Mouse (Mus musculus) hindbrain, embryonic 13.5 days (tissue): Measurements from ENCODE around the gene Fignl1. TPM values are rescaled to one million over a fixed set of nuclear protein-coding genes. Genes with fewer than 3 reads are reported as not detected.

Experiments used
- ATAC-seq: fragments of 200-750 bp; cut with Nextera tagmentation; 2 replicates; pipeline ENCODE4 v1.8.0; 2017; ENCODE audit warnings: moderate TSS enrichment; ENCODE audit not compliant: low FRiP score
- H3K27ac ChIP-seq: fragments of 300-500 bp; sonication (generic); 2 replicates; pipeline ENCODE4 v1.5.1; 2015; ENCODE audit warnings: inconsistent platforms, mild to moderate bottlenecking, moderate library complexity
- H3K27me3 ChIP-seq: fragments of 300-500 bp; sonication (generic); 2 replicates; pipeline ENCODE4 v1.6.1; 2015; ENCODE audit warnings: mild to moderate bottlenecking, inconsistent platforms
- H3K36me3 ChIP-seq: fragments of 300-500 bp; sonication (generic); 2 replicates; pipeline ENCODE4 v1.6.1; 2015; ENCODE audit warnings: mild to moderate bottlenecking, inconsistent platforms
- H3K4me1 ChIP-seq: fragments of 300-500 bp; sonication (generic); replicated peaks from 2 replicates; pipeline ENCODE4 v1.6.1; 2015; ENCODE audit warnings: inconsistent platforms
- H3K4me2 ChIP-seq: fragments of 300-500 bp; sonication (generic); 2 replicates; pipeline ENCODE4 v1.6.1; 2015; ENCODE audit warnings: inconsistent platforms, mild to moderate bottlenecking, moderate library complexity
- H3K4me3 ChIP-seq: fragments of 300-500 bp; sonication (generic); 2 replicates; pipeline ENCODE4 v1.5.1; 2015; ENCODE audit warnings: mild to moderate bottlenecking, inconsistent platforms
- H3K9ac ChIP-seq: fragments of 300-500 bp; sonication (generic); 2 replicates; pipeline ENCODE4 v1.6.1; 2015; ENCODE audit warnings: mild to moderate bottlenecking, inconsistent platforms
- H3K9me3 ChIP-seq: fragments of 300-500 bp; sonication (generic); 2 replicates; pipeline ENCODE4 v1.6.1; 2016; ENCODE audit warnings: inconsistent platforms
- WGBS: fragments of 180-500 bp; shearing (Covaris S2); methylation state at CpG from one replicate; pipeline ENCODE4 v1.1.7; 2015; 5-methylcytosine and 5-hydroxymethylcytosine counted together
- polyA plus RNA-seq: library from polyadenylated mRNA; unstranded; fragments of >200 nt; fragmentation: Nextera tagmentation; extraction: Ambion mirVana; gene quantifications from 2 replicates; pipeline ENCODE4 v1.2.1, GENCODE M21; 2015

Gene Fignl1
- polyA plus RNA-seq, 1 experiment from 2014 or later = 15.5 TPM

DNA sequence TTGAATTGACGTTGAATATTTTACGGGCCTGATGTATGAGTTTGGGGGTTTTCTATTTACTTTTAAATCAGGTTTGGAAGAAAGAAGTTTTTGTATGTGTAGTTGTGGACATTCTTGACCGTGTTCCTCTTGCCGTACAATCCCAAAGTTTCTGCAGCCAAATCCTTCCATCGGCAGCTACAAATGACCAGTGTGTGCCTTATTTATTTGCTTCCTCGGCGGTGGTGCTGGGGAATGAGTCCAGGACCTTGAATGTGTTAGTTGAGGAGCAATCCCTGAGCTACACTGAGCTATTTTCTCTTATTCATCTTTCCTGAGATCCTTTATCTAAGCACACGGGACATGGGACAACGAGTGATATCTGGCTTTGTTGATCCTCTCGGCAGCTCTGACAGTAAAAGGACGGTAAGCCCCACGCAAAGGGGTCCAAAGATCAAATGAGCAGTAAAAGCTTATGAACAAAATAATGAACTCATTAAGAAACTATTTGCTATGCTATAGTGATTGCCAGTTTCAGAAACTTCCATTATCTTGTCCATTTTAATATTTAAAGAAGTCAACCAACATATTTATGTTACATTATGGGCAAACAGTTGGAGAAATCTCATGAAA lies 22.2 kb upstream of the Fignl1 start:
- H3K27ac ChIP-seq = no peak overlapping the region
- H3K4me2 ChIP-seq = no peak overlapping the region
- peaks cover 41% of the 10 kb centered on the region for H3K4me1 ChIP-seq
- H3K4me3 ChIP-seq = no peak overlapping the region
- no peaks in the 10 kb centered on the region for H3K27me3 ChIP-seq
- H3K36me3 ChIP-seq = no peaks in the 10 kb centered on the region
- no peak for ATAC-seq
- H3K9ac ChIP-seq = no peak overlapping the region
- no peaks in the 10 kb centered on the region for H3K9me3 ChIP-seq
- WGBS = 27% methylated on average over 12 of the region's 12 CpGs

GRCm38 (mm10) chr11:11829161-11830000 lies 20.6 kb upstream of the Fignl1 start:
- no peaks in the 10 kb centered on the region for H3K36me3 ChIP-seq
- no peaks in the 10 kb centered on the region for H3K9me3 ChIP-seq
- H3K9ac ChIP-seq = no peak overlapping the region
- no peak overlapping the region for H3K4me2 ChIP-seq
- no peak overlapping the region for H3K4me3 ChIP-seq
- no peak overlapping the region for H3K27ac ChIP-seq
- ATAC-seq = no peak
- peaks cover 53% of the 10 kb centered on the region for H3K4me1 ChIP-seq
- 18% methylated on average over 11 of the region's 11 CpGs for WGBS
- H3K27me3 ChIP-seq = no peaks in the 10 kb centered on the region

DNA sequence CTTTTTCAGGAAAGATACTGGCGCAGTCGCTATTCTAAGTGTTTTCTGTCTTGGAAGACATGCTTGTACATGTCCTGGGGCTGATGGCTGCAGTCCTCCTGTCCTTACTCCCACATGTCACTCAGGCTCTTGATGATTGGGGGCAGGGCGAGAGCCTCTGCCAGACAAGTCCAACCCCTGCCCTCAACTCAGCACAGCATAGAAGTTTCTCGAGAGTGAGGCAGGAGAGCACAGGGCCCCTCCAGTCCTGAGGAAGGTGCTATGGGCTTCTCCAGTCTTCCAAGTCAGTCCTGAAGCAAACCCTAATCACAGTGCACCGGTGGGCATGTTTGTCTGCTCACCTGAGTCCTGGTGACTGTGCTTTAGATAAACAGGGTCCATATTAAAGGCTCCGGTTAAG lies 20.0 kb upstream of the Fignl1 start:
- no peak overlapping the region for H3K4me2 ChIP-seq
- H3K4me3 ChIP-seq = no peak overlapping the region
- no peaks in the 10 kb centered on the region for H3K36me3 ChIP-seq
- H3K27me3 ChIP-seq = no peaks in the 10 kb centered on the region
- 0 out of 2 replicates have a peak, but pooled peaks have one; percentile 22 for ATAC-seq
- no peak overlapping the region for H3K27ac ChIP-seq
- WGBS = 25% methylated on average over 6 of the region's 6 CpGs
- peaks cover 59% of the 10 kb centered on the region for H3K4me1 ChIP-seq
- H3K9me3 ChIP-seq = no peaks in the 10 kb centered on the region
- H3K9ac ChIP-seq = no peak overlapping the region

GRCm38 (mm10) chr11:11828251-11828650 lies 19.5 kb upstream of the Fignl1 start:
- no peak overlapping the region for H3K4me3 ChIP-seq
- no peak overlapping the region for H3K9ac ChIP-seq
- H3K36me3 ChIP-seq = no peaks in the 10 kb centered on the region
- peak overlapping the region; percentile 35; the same call in 1 of the 2 replicates for H3K27ac ChIP-seq
- ATAC-seq = 0 out of 2 replicates have a peak, but pooled peaks have one; percentile 26
- no peaks in the 10 kb centered on the region for H3K27me3 ChIP-seq
- H3K9me3 ChIP-seq = no peaks in the 10 kb centered on the region
- no peak overlapping the region for H3K4me2 ChIP-seq
- 29% methylated on average over 5 of the region's 5 CpGs for WGBS
- peaks cover 60% of the 10 kb centered on the region for H3K4me1 ChIP-seq

DNA sequence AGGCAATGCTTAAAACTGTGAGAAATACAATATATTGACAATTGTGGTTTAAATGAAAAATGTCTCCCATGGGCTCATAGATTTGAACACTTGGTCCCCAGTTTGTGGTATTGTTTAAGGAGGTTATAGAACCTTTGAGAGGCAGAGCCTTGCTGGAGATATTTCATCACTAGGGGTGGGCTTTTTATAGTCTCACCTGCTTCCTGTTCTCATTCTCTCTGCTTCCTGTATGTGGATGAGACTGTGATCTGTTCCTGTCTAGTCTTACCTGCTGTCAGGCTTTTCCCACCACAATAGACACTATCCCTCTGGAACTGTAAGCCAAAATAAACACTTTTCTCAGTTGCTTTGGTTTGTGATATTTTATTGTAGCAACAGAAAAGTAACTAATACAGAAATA lies 17.7 kb upstream of the Fignl1 start:
- H3K36me3 ChIP-seq = no peaks in the 10 kb centered on the region
- no peaks in the 10 kb centered on the region for H3K9me3 ChIP-seq
- H3K4me2 ChIP-seq = no peak overlapping the region
- H3K27me3 ChIP-seq = no peaks in the 10 kb centered on the region
- no peak overlapping the region for H3K4me3 ChIP-seq
- ATAC-seq = no peak
- no peak overlapping the region for H3K27ac ChIP-seq
- no peak overlapping the region for H3K9ac ChIP-seq
- H3K4me1 ChIP-seq = peaks cover 60% of the 10 kb centered on the region

GRCm38 (mm10) chr11:11825670-11826069 lies 16.9 kb upstream of the Fignl1 start:
- Histone ChIP-seq H3K4me2 (no peak overlapping the region), H3K27me3 (no peaks in the 10 kb centered on the region), H3K36me3 (no peaks in the 10 kb centered on the region), H3K9me3 (no peaks in the 10 kb centered on the region), H3K4me1 (peaks cover 68% of the 10 kb centered on the region), H3K27ac (0 out of 2 replicates have a peak overlapping the region, but pooled peaks have one; percentile 44), H3K4me3 (no peak overlapping the region), H3K9ac (no peak overlapping the region)
- 77% methylated on average over 6 of the region's 6 CpGs for WGBS
- ATAC-seq = no peak

DNA sequence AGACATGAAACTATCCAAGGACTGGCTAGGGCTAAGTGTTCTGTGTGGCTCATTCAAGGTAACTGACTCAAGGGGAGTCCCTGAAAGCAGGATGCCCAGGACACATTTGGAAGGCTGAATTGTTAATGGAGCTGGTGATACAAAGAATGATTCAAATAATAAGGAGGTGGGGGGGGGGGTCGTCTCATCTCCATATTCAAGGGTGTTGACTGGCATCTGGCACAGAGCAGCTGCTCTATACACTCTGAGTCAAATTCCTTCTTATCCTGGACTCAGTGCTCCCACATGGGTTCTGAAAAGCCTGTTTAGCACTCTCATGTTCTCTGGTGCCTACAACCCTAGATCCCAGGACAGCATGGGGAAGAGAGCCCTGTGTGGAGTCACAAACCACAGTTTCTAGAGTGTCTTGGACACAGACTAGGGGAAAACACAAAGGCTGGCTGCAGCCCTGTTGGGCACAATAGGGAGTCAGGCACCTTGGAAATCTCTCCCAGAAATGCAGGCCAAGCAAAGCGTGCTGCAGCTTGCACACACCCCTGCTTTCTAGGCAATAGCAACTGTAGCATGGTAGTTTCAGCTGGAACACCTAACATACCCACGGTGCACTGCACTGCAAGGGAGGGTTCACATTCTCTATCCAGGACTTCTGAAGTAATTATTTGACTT lies 16.3 kb upstream of the Fignl1 start:
- no peak for ATAC-seq
- peak overlapping the region; percentile 44 for H3K27ac ChIP-seq
- no peak overlapping the region for H3K4me3 ChIP-seq
- H3K4me1 ChIP-seq = peaks cover 67% of the 10 kb centered on the region
- H3K4me2 ChIP-seq = no peak overlapping the region
- no peaks in the 10 kb centered on the region for H3K36me3 ChIP-seq
- WGBS = 35% methylated on average over 3 of the region's 3 CpGs
- no peaks in the 10 kb centered on the region for H3K27me3 ChIP-seq
- no peaks in the 10 kb centered on the region for H3K9me3 ChIP-seq
- H3K9ac ChIP-seq = no peak overlapping the region

DNA sequence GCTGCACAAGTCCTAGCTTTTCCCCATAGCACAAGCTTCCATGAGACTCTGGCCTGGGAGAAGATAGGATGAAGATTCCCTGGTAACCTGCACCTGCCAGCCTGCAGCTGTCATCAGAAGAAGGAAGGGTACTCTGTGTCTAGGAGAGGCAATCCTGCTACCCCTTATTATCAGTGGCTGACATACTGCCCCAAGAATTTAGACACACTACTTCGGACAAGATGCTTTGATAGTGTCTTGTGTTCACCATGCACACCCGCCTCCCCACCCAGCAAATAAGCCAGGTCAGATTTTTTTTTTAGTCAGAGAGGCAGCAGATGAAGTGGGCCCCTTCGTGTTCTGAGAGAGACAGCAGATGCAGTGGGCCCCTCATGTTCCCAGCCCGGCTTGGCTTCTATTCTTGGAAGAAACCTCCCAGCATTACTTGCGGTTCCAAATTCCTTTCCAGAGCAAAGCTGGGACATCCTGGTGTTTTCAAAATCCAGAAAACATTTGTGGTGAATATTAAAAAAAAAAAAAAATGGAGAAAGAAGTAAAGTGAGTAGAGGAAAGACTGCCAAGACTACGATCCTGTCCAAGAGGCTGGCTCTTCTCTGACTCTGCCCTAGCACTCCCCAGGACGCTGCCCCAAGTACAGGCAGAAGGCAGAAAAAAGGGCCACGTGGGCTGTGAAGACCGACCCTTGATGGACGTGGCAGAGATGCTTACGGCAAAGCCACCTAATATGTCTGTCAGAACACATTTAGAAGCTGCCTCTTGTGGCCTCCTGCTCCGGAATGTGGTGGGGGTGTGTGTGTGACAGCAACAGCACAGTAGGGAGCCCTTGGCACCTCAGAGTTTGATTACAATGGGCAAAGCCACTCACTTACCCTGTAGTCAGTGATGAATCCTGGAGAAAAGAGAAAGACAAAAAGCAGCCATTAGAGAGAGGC lies 15.5 kb upstream of the Fignl1 start:
- no peak overlapping the region for H3K4me2 ChIP-seq
- H3K4me1 ChIP-seq = peaks cover 61% of the 10 kb centered on the region
- ATAC-seq = no peak
- H3K27me3 ChIP-seq = no peaks in the 10 kb centered on the region
- no peaks in the 10 kb centered on the region for H3K9me3 ChIP-seq
- WGBS = 13% methylated on average over 12 of the region's 12 CpGs
- H3K27ac ChIP-seq = peak overlapping the region; percentile 44; the same call in 1 of the 2 replicates
- no peak overlapping the region for H3K9ac ChIP-seq
- H3K4me3 ChIP-seq = no peak overlapping the region
- no peaks in the 10 kb centered on the region for H3K36me3 ChIP-seq

GRCm38 (mm10) chr11:11822181-11823095 lies 13.7 kb upstream of the Fignl1 start:
- peak overlapping the region; percentile 86 for H3K27ac ChIP-seq
- peak overlapping the region; percentile 61 for H3K9ac ChIP-seq
- no peak overlapping the region for H3K4me3 ChIP-seq
- 5% methylated on average over 20 of the region's 20 CpGs for WGBS
- peak; percentile 26 for ATAC-seq
- H3K36me3 ChIP-seq = no peaks in the 10 kb centered on the region
- H3K4me2 ChIP-seq = peak overlapping the region; percentile 44
- H3K9me3 ChIP-seq = no peaks in the 10 kb centered on the region
- H3K27me3 ChIP-seq = no peaks in the 10 kb centered on the region
- peaks cover 48% of the 10 kb centered on the region for H3K4me1 ChIP-seq

- H3K9me3 ChIP-seq = no peaks in the 10 kb centered on the region
- WGBS = 6% methylated on average over 15 of the region's 16 CpGs
- peak overlapping the region; percentile 44 for H3K4me2 ChIP-seq
- H3K4me1 ChIP-seq = peaks cover 48% of the 10 kb centered on the region
- no peaks in the 10 kb centered on the region for H3K36me3 ChIP-seq
- H3K4me3 ChIP-seq = peak overlapping the region; percentile 18; the same call in 1 of the 2 replicates
- peak overlapping the region; percentile 61 for H3K9ac ChIP-seq
- H3K27me3 ChIP-seq = no peaks in the 10 kb centered on the region
- ATAC-seq = peak; percentile 81
- peak overlapping the region; percentile 86 for H3K27ac ChIP-seq
Observed at GRCm38 (mm10) chr11:11821387-11821975, 12.7 kb upstream of the Fignl1 start.
